In genomic region chr3:69201206-69201605, GRCm38 (mm10) we compare ENCODE assay signal across 22 mouse cellular contexts. TPM values are rescaled to one million over a fixed set of nuclear protein-coding genes. Genes with fewer than 3 reads are reported as not detected.
"Had no signal": no experiment of that assay in that cellular context is flagged by ENCODE, and none has a peak within 500 bp of the region (broad histone marks: within the 10 kb centered on the region; RNA-seq: fewer than 3 reads in every experiment).

No protein-coding gene starts in this region.

- H3K9me3 ChIP-seq: lung, embryonic 15.5 days; megakaryocyte, embryonic 14.5 days; midbrain, embryonic 13.5 days; midbrain, embryonic 15.5 days; neural tube, embryonic 12.5 days; stomach, embryonic 15.5 days had no signal

- H3K4me3 ChIP-seq: lung, embryonic 15.5 days; megakaryocyte, embryonic 14.5 days; midbrain, embryonic 13.5 days; midbrain, embryonic 15.5 days; neural tube, embryonic 12.5 days; stomach, embryonic 15.5 days had no signal

- H3K27ac ChIP-seq: lung, embryonic 15.5 days; macrophage; midbrain, embryonic 13.5 days; midbrain, embryonic 15.5 days; neural tube, embryonic 12.5 days; stomach, embryonic 15.5 days; stomach, postnatal 0 days had no signal

- DNase-seq: lung, adult 2 months; lung, postnatal 14 days; lung, postnatal 36 days; right cerebral cortex, postnatal 14 days; thymus, adult 2 months; thymus, postnatal 25 days; thymus, postnatal 4 days had no signal

- H3K27me3 ChIP-seq: lung, embryonic 15.5 days; megakaryocyte, embryonic 14.5 days; midbrain, embryonic 13.5 days; midbrain, embryonic 15.5 days; neural tube, embryonic 12.5 days; stomach, embryonic 15.5 days had no signal

- H3K4me1 ChIP-seq: midbrain, embryonic 13.5 days; midbrain, embryonic 15.5 days; neural tube, embryonic 12.5 days; stomach, embryonic 15.5 days had no signal

- H3K4me2 ChIP-seq: lung, embryonic 15.5 days; midbrain, embryonic 11.5 days; midbrain, embryonic 13.5 days; midbrain, embryonic 15.5 days; neural tube, embryonic 12.5 days; stomach, embryonic 15.5 days had no signal

- H3K9ac ChIP-seq: lung, embryonic 15.5 days; midbrain, embryonic 13.5 days; midbrain, embryonic 15.5 days; neural tube, embryonic 12.5 days; stomach, embryonic 15.5 days had no signal

- H3K36me3 ChIP-seq: lung, embryonic 15.5 days; midbrain, embryonic 13.5 days; midbrain, embryonic 15.5 days; neural tube, embryonic 12.5 days; stomach, embryonic 15.5 days had no signal

RNA-seq across cellular contexts. Expression of gene Arl14, which starts 21.0 kb away (rescaled TPM):
- total RNA-seq: megakaryocyte progenitor cell, adult 5-6 weeks; midbrain, postnatal 0 days; neutrophil, adult 5-6 weeks had no signal
- polyA plus RNA-seq: lung, adult 2 months; macrophage; midbrain, embryonic 11.5 days; midbrain, embryonic 13.5 days; midbrain, embryonic 15.5 days; midbrain, postnatal 0 days; neural tube, embryonic 12.5 days; neural tube, embryonic 14.5 days; spleen, adult 2 months; testis, adult 2 months; thymus, adult 2 months had no signal
